In the genomic region with DNA sequence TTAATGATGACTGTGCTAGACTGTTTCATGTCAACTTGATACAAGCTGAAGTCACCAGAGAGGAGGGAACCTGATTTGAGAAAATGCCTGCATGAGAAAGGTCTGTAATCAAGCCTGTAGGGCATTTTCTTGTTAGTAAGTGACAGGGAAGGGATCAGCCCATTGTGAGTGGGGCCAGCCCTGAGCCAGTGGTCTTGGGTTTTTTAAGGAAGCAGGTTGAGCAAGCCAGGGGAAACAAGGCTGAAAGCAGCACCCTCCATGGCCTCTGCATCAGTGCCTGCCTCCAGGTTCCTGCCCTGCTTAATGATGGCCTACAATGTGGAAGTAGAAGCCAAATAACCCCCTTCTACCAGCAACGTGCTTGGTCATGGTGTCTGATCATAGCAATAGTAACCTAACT, we compare ENCODE assay signal across 19 mouse cellular contexts.
"Had no signal": no experiment of that assay in that cellular context is flagged by ENCODE, and none has a peak within 500 bp of the region (broad histone marks: within the 10 kb centered on the region; RNA-seq: fewer than 3 reads in every experiment).

No protein-coding gene starts in this region.

- H3K9ac ChIP-seq: lung, embryonic 15.5 days; midbrain, embryonic 13.5 days; midbrain, embryonic 15.5 days; neural tube, embryonic 12.5 days; stomach, embryonic 15.5 days had no signal

- DNase-seq: lung, adult 2 months; lung, postnatal 14 days; lung, postnatal 36 days; right cerebral cortex, postnatal 14 days; right cerebral cortex, postnatal 4 days; spleen, adult 18-20 months; thymus, adult 2 months; thymus, postnatal 25 days; thymus, postnatal 4 days had no signal

- H3K4me2 ChIP-seq: lung, embryonic 15.5 days; midbrain, embryonic 11.5 days; midbrain, embryonic 13.5 days; midbrain, embryonic 15.5 days; neural tube, embryonic 12.5 days; stomach, embryonic 15.5 days had no signal

- ATAC-seq: lung, postnatal 0 days; midbrain, embryonic 13.5 days; midbrain, embryonic 15.5 days had no signal

- H3K9me3 ChIP-seq: lung, embryonic 15.5 days; megakaryocyte, embryonic 14.5 days; midbrain, embryonic 13.5 days; midbrain, embryonic 15.5 days; neural tube, embryonic 12.5 days; stomach, embryonic 15.5 days had no signal

- H3K27me3 ChIP-seq: lung, embryonic 15.5 days; midbrain, embryonic 13.5 days; midbrain, embryonic 15.5 days; neural tube, embryonic 12.5 days; stomach, embryonic 15.5 days had no signal

- H3K4me3 ChIP-seq: lung, embryonic 15.5 days; megakaryocyte, embryonic 14.5 days; midbrain, embryonic 13.5 days; midbrain, embryonic 15.5 days; neural tube, embryonic 12.5 days; stomach, embryonic 15.5 days had no signal

- H3K36me3 ChIP-seq: lung, embryonic 15.5 days; midbrain, embryonic 13.5 days; midbrain, embryonic 15.5 days; neural tube, embryonic 12.5 days; stomach, embryonic 15.5 days had no signal

- H3K4me1 ChIP-seq: midbrain, embryonic 15.5 days; neural tube, embryonic 12.5 days; stomach, embryonic 15.5 days had no signal

- H3K27ac ChIP-seq: lung, embryonic 15.5 days; macrophage; midbrain, embryonic 13.5 days; midbrain, embryonic 15.5 days; neural tube, embryonic 12.5 days; stomach, embryonic 15.5 days; stomach, postnatal 0 days had no signal
